Mouse (Mus musculus) neural tube, embryonic 14.5 days (tissue): ENCODE results near the gene Metrn. TPM values are rescaled to one million over a fixed set of nuclear protein-coding genes. Genes with fewer than 3 reads are reported as not detected.

Experiments used
- ATAC-seq: fragments of 200-750 bp; cut with Nextera tagmentation; 2 replicates; pipeline ENCODE4 v1.8.0; 2017; ENCODE audit warnings: low read depth, mild to moderate bottlenecking, moderate TSS enrichment, moderate library complexity
- H3K27ac ChIP-seq: fragments of 300-500 bp; sonication (generic); 2 replicates; pipeline ENCODE4 v1.5.1; 2014; ENCODE audit warnings: low read depth, mild to moderate bottlenecking, control low read depth, low read length, moderate library complexity, mixed read lengths
- H3K27me3 ChIP-seq: fragments of 300-500 bp; sonication (generic); 2 replicates; pipeline ENCODE4 v1.6.1; 2014; ENCODE audit warnings: low read length; ENCODE audit not compliant: control insufficient read depth, insufficient read depth
- H3K36me3 ChIP-seq: fragments of 300-500 bp; sonication (generic); 2 replicates; pipeline ENCODE4 v1.6.1; 2014; ENCODE audit warnings: low read length, mixed read lengths; ENCODE audit not compliant: control insufficient read depth, insufficient read depth
- H3K4me1 ChIP-seq: fragments of 300-500 bp; sonication (generic); 2 replicates; pipeline ENCODE4 v1.6.1; 2014; ENCODE audit warnings: low read length; ENCODE audit not compliant: control insufficient read depth, insufficient read depth
- H3K4me2 ChIP-seq: fragments of 300-500 bp; sonication (generic); 2 replicates; pipeline ENCODE4 v1.6.1; 2014; ENCODE audit warnings: mild to moderate bottlenecking, low read depth, low read length, control low read depth
- H3K4me3 ChIP-seq: fragments of 300-500 bp; sonication (generic); 2 replicates; pipeline ENCODE4 v1.5.1; 2014; ENCODE audit warnings: low read depth, low read length, control low read depth, mixed read lengths
- H3K9ac ChIP-seq: fragments of 300-500 bp; sonication (generic); replicated peaks from 2 replicates; pipeline ENCODE4 v1.6.1; 2014; ENCODE audit warnings: low read depth, mild to moderate bottlenecking, control low read depth, low read length, mixed read lengths
- H3K9me3 ChIP-seq: fragments of 300-500 bp; sonication (generic); 2 replicates; pipeline ENCODE4 v1.6.1; 2016; ENCODE audit warnings: low read length; ENCODE audit not compliant: control insufficient read depth
- WGBS: fragments of 180-500 bp; shearing (Covaris S2); extraction: QIAGEN DNeasy Blood & Tissue Kit; methylation state at CpG from one replicate; pipeline ENCODE4 v1.1.7; 2014; 5-methylcytosine and 5-hydroxymethylcytosine counted together
- polyA plus RNA-seq: library from polyadenylated mRNA; unstranded; fragments of >200 nt; fragmentation: Nextera tagmentation; extraction: Ambion mirVana; gene quantifications from 2 replicates; pipeline ENCODE4 v1.2.1, GENCODE M21; 2014

Metrn gene
- 7.3 and 14.3 TPM in 2 replicates for polyA plus RNA-seq

DNA sequence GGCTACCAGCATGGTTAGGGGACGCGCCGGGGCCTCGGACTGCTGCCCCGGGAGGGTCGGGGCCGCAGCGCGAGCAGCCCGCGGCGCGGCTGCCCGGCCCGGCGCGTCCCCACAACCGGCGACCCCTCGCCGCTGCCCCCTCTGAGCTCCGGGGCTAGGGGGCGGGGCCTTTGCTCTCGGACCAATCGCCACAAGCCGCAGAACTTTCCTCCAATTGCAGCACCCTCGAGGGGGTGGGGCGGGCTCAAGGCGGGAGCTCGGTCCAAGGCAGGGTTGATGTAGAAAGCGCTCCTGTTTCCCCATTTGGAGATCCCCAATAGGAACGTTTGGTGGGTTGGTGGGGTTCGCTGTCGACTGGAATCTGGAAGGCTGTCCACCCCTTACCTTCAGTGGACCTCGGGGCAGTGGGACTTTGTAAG, at the start of gene Metrn:
Gene Metrn, minus strand, starts transcription at position 186 of the 419 bp plus-strand sequence.
- H3K4me1 ChIP-seq: peaks cover 22% of the 10 kb centered on the region
- peak; percentile 75; the same call in 1 of the 2 replicates for ATAC-seq
- WGBS: 0% methylated on average over 33 of the region's 35 CpGs
- H3K9me3 ChIP-seq: no peaks in the 10 kb centered on the region
- H3K9ac ChIP-seq: peak within 1 kb of the TSS; percentile 44
- H3K4me2 ChIP-seq: peak within 1 kb of the TSS; percentile 69
- no peaks in the 10 kb centered on the region for H3K36me3 ChIP-seq
- H3K27ac ChIP-seq: peak within 1 kb of the TSS; percentile 50
- peak within 1 kb of the TSS; percentile 49 for H3K4me3 ChIP-seq
- H3K27me3 ChIP-seq: no peaks in the 10 kb centered on the region

GRCm38 (mm10) chr17:25844396-25844901, 47.5 kb upstream of the Metrn start, which contains the start of gene Rhot2:
Gene Rhot2, minus strand, starts transcription at chr17:25844851.
- WGBS: under 1% methylated on average over 21 of the region's 21 CpGs
- peak within 1 kb of the TSS; percentile 93 for H3K4me2 ChIP-seq

DNA sequence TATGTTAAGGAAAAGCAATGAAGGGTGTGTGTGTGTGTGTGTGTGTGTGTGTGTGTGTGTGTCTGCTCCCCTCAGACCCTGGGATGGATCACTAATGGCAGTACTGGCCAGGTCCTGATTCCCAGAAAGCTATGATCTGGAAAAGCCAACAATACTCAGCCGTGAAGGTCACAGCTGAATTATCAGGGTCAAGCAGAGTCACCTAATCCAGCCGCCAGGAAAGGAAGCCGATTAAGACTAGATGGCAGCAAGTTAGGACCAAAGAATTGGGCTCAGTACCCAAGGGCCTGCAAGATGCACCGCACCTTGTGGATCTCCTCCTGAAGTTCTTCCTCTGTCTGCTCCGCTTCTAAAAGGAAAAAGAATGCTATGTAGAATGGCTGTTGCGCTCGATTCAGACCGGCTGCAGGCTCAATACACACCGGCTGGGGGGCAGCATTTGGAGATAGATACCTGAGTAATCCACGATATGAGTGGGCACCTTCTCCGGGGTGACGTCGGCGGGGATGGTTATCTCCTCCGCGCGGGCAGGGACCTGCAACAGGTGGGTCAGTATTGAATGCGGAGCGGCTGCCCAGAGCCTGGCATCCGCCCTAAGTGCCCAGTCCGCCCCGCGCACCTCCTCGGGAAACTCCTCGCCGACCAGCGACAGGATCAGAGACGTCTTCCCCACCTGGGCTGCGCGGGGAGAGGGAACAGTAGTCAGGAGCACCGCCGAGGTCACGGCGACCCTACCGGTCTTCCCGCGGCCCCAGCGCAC, 46.9 kb upstream of the Metrn start:
- WGBS: 4% methylated on average over 38 of the region's 38 CpGs
- peak overlapping the region; percentile 81 for H3K4me3 ChIP-seq
- H3K36me3 ChIP-seq: peaks cover 34% of the 10 kb centered on the region
- no peaks in the 10 kb centered on the region for H3K27me3 ChIP-seq
- peak; percentile 42 for ATAC-seq
- peak overlapping the region; percentile 93 for H3K4me2 ChIP-seq
- H3K4me1 ChIP-seq: peaks cover 12% of the 10 kb centered on the region; the same call in 1 of the 2 replicates
- H3K9ac ChIP-seq: peak overlapping the region; percentile 67
- peak overlapping the region; percentile 64 for H3K27ac ChIP-seq
- H3K9me3 ChIP-seq: no peaks in the 10 kb centered on the region

More at GRCm38 (mm10) chr17:25844396-25844901, 47.5 kb upstream of the Metrn start, which contains the start of gene Rhot2:
- peak within 1 kb of the TSS; percentile 64 for H3K27ac ChIP-seq
- peak within 1 kb of the TSS; percentile 81 for H3K4me3 ChIP-seq
- peaks cover 12% of the 10 kb centered on the region; the same call in 1 of the 2 replicates for H3K4me1 ChIP-seq
- peak; percentile 95 for ATAC-seq
- peak within 1 kb of the TSS; percentile 67 for H3K9ac ChIP-seq
- H3K27me3 ChIP-seq: no peaks in the 10 kb centered on the region
- peaks cover 32% of the 10 kb centered on the region for H3K36me3 ChIP-seq
- no peaks in the 10 kb centered on the region for H3K9me3 ChIP-seq

- Histone ChIP-seq H3K4me1 (peaks cover 12% of the 10 kb centered on the region; the same call in 1 of the 2 replicates), H3K9ac (no peak overlapping the region), H3K9me3 (no peaks in the 10 kb centered on the region), H3K36me3 (peaks cover 34% of the 10 kb centered on the region), H3K4me2 (peak overlapping the region; percentile 93; the same call in 1 of the 2 replicates), H3K27ac (no peak overlapping the region), H3K4me3 (peak overlapping the region; percentile 81; the same call in 1 of the 2 replicates), H3K27me3 (no peaks in the 10 kb centered on the region)
- ATAC-seq: no peak
- WGBS: 95% methylated on average over 4 of the region's 4 CpGs
These were observed 46.2 kb upstream of the Metrn start for GRCm38 (mm10) chr17:25843122-25843521.

DNA sequence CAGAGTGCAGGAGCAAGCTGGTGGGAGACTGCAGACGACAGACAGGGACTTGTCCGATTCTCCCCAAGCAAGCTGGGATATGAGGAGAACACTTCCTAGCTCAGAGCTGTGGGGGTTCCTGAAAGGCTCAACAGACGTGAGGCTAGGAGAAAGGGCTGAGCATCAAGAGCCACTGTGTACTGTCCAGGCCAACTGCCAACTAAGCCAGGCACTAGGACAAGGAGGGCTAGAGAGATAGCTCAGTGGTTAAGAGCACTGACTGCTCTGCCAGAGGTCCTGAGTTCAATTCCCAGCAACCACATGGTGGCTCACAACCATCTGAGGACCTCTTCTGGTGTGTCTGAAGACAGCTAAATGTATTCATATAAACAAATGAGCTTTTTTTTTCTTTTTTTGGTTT, 45.6 kb upstream of the Metrn start:
- no peak overlapping the region for H3K4me3 ChIP-seq
- 90% methylated on average over 3 of the region's 3 CpGs for WGBS
- H3K36me3 ChIP-seq: peaks cover 32% of the 10 kb centered on the region

DNA sequence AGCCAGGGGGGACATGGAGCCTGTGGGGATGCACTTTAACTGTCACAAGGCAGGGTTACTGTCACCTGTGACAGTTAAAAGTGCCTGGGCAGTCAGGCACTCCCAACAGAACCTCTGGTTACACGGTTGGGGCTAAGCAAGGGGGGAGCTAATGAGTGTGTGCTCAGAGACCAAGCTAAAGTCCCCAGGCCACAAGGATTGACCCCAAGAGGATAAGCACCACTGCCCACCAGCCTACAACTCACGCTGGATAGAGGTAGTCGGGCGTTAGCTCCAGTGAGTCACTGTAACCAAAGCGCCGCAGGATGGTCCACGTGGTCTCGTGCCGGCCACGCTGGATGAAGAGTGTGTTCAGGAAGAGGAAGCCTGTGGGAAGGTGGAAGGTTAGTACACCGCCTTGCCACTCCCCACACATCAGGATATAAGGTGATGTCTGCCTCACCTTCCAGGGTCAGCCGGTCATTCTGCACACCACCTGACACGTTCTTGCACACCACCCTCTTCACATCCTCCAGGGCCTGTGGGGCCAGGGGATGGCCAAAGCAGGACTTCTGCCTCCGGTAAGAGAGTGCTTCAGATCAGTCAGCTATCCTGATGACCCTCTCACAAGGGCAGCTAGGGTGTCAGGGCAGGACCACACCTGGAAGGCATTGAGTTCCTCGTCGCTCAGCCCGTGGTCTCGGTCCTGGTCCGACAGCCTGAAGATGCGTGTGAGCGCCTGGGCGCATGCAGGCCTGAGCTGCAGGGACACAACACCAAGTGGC, 44.4 kb upstream of the Metrn start, which contains the start of gene Gm20683:
Gene Gm20683, minus strand, starts transcription at position 647 of the 764 bp plus-strand sequence.
- ATAC-seq: no peak
- H3K27me3 ChIP-seq: no peaks in the 10 kb centered on the region
- H3K9ac ChIP-seq: no peak within 1 kb of the TSS
- H3K9me3 ChIP-seq: no peaks in the 10 kb centered on the region
- H3K27ac ChIP-seq: no peak within 1 kb of the TSS
- 95% methylated on average over 22 of the region's 22 CpGs for WGBS
- no peak within 1 kb of the TSS for H3K4me2 ChIP-seq
- H3K36me3 ChIP-seq: peaks cover 28% of the 10 kb centered on the region
- H3K4me1 ChIP-seq: peaks cover 24% of the 10 kb centered on the region
- no peak within 1 kb of the TSS for H3K4me3 ChIP-seq

More for the DNA sequence above, 45.6 kb upstream of the Metrn start:
- Histone ChIP-seq H3K27me3 (no peaks in the 10 kb centered on the region), H3K27ac (no peak overlapping the region), H3K9me3 (no peaks in the 10 kb centered on the region), H3K4me2 (no peak overlapping the region), H3K4me1 (peaks cover 14% of the 10 kb centered on the region; the same call in 1 of the 2 replicates), H3K9ac (no peak overlapping the region)
- ATAC-seq: no peak

GRCm38 (mm10) chr17:25840519-25840918, 43.6 kb upstream of the Metrn start:
- WGBS: 93% methylated on average over 6 of the region's 6 CpGs
- Histone ChIP-seq H3K9me3 (no peaks in the 10 kb centered on the region), H3K27ac (no peak overlapping the region), H3K4me2 (no peak overlapping the region), H3K9ac (no peak overlapping the region), H3K4me3 (no peak overlapping the region), H3K36me3 (peaks cover 28% of the 10 kb centered on the region), H3K27me3 (no peaks in the 10 kb centered on the region), H3K4me1 (peaks cover 32% of the 10 kb centered on the region)
- ATAC-seq: no peak

GRCm38 (mm10) chr17:25839455-25840235, 42.7 kb upstream of the Metrn start:
- peaks cover 38% of the 10 kb centered on the region for H3K4me1 ChIP-seq
- peaks cover 28% of the 10 kb centered on the region for H3K36me3 ChIP-seq
- H3K4me3 ChIP-seq: no peak overlapping the region
- H3K9me3 ChIP-seq: no peaks in the 10 kb centered on the region
- ATAC-seq: no peak
- no peak overlapping the region for H3K9ac ChIP-seq
- H3K27me3 ChIP-seq: no peaks in the 10 kb centered on the region
- no peak overlapping the region for H3K27ac ChIP-seq
- 85% methylated on average over 14 of the region's 14 CpGs for WGBS
- no peak overlapping the region for H3K4me2 ChIP-seq
